Mouse (Mus musculus): ENCODE data around the gene Ppp3ca. TPM values are rescaled to one million over a fixed set of nuclear protein-coding genes. Genes with fewer than 3 reads are reported as not detected.

The Ppp3ca gene
- total and polyA plus RNA-seq, 3 experiments = 63.4 to 143 (median 130) TPM

GRCm38 (mm10) chr3:136842384-136842783, 172.5 kb downstream of the Ppp3ca start:
- Histone ChIP-seq H3K4me3 (replicated peaks in 1 of 3; ENCODE audit: low read depth in 2 of 3, low read length in 2 of 3, poor library complexity in 1 of 3) (no peak overlapping the region), H3K36me3 (replicated peaks in 1 of 2; ENCODE audit: control insufficient read depth in 1 of 2, insufficient read depth in 1 of 2, low read length in 1 of 2) (peaks cover 0 to 48% of the 10 kb centered on the region in 2 experiments), H3K9ac (ENCODE audit: insufficient read depth, low read depth) (no peak overlapping the region), H3K27me3 (replicated peaks) (no peaks in the 10 kb centered on the region), H3K27ac (ENCODE audit: insufficient read depth, low read depth) (no peak overlapping the region), H3K4me1 (ENCODE audit: control insufficient read depth in 1 of 2, insufficient read depth in 2 of 2) (peaks cover 0 to 15% of the 10 kb centered on the region in 2 experiments; a peak in 2 of 4 replicates), H3K9me3 (replicated peaks; ENCODE audit: low read length) (no peaks in the 10 kb centered on the region), H3K4me2 (ENCODE audit: insufficient read depth, low read depth, poor library complexity, severe bottlenecking) (no peak overlapping the region), H3K79me2 (replicated peaks; ENCODE audit: control insufficient read depth, extremely low read depth, insufficient read depth, poor library complexity, severe bottlenecking) (peaks cover 3% of the 10 kb centered on the region; the same call in 1 of the 2 replicates)
- DNase-seq (ENCODE audit: extremely low read depth) = no peak
- in situ Hi-C loops (cut with MboI; ENCODE audit: low pct_ligation_motif_present, low pct_unique_long_range_greater_than_20kb, low sequenced_read_pairs) = no loop called here
- TF ChIP-seq ZNF384 (IDR thresholded peaks at IDR 0.05; ENCODE audit: low read depth, low read length) = no peak
- TF ChIP-seq TBP (conservative IDR thresholded peaks at IDR 0.05; ENCODE audit: low read depth, low read length) = no peak
- TF ChIP-seq ELF1 (IDR thresholded peaks at IDR 0.05; ENCODE audit: low read depth, low read length) = no peak
- dilution Hi-C loops (cut with MboI; ENCODE audit: extremely low pct_ligation_motif_present, extremely low pct_unique_long_range_greater_than_20kb, low sequenced_read_pairs) = no loop called here

- Histone ChIP-seq H3K4me1 (ENCODE audit: control insufficient read depth in 1 of 2, insufficient read depth in 2 of 2) (peaks cover 0 to 15% of the 10 kb centered on the region in 2 experiments; a peak in 2 of 4 replicates), H3K36me3 (replicated peaks in 1 of 2; ENCODE audit: control insufficient read depth in 1 of 2, insufficient read depth in 1 of 2, low read length in 1 of 2) (peaks cover 0 to 47% of the 10 kb centered on the region in 2 experiments), H3K4me2 (ENCODE audit: insufficient read depth, low read depth, poor library complexity, severe bottlenecking) (no peak overlapping the region), H3K27ac (ENCODE audit: insufficient read depth, low read depth) (no peak overlapping the region), H3K4me3 (replicated peaks in 1 of 3; ENCODE audit: low read depth in 2 of 3, low read length in 2 of 3, poor library complexity in 1 of 3) (no peak overlapping the region), H3K9me3 (replicated peaks; ENCODE audit: low read length) (no peaks in the 10 kb centered on the region), H3K27me3 (replicated peaks) (no peaks in the 10 kb centered on the region), H3K9ac (ENCODE audit: insufficient read depth, low read depth) (no peak overlapping the region), H3K79me2 (replicated peaks; ENCODE audit: control insufficient read depth, extremely low read depth, insufficient read depth, poor library complexity, severe bottlenecking) (peaks cover 3% of the 10 kb centered on the region; the same call in 1 of the 2 replicates)
- in situ Hi-C loops (cut with MboI; ENCODE audit: low pct_ligation_motif_present, low pct_unique_long_range_greater_than_20kb, low sequenced_read_pairs) (no loop called here), dilution Hi-C loops (cut with MboI; ENCODE audit: extremely low pct_ligation_motif_present, extremely low pct_unique_long_range_greater_than_20kb, low sequenced_read_pairs) (no loop called here)
- DNase-seq (ENCODE audit: extremely low read depth) = no peak
- no peak for TF ChIP-seq IRF4 (IDR thresholded peaks at IDR 0.05; ENCODE audit: low read depth, low read length)
Measured at GRCm38 (mm10) chr3:136843811-136844491, 174.0 kb downstream of the Ppp3ca start.

- in situ Hi-C loops (cut with MboI; ENCODE audit: low pct_ligation_motif_present, low pct_unique_long_range_greater_than_20kb, low sequenced_read_pairs) (no loop called here), dilution Hi-C loops (cut with MboI; ENCODE audit: extremely low pct_ligation_motif_present, extremely low pct_unique_long_range_greater_than_20kb, low sequenced_read_pairs) (no loop called here)
- Histone ChIP-seq H3K9me3 (replicated peaks; ENCODE audit: low read length) (no peaks in the 10 kb centered on the region), H3K36me3 (replicated peaks in 1 of 2; ENCODE audit: control insufficient read depth in 1 of 2, insufficient read depth in 1 of 2, low read length in 1 of 2) (peaks cover 0 to 50% of the 10 kb centered on the region in 2 experiments), H3K79me2 (replicated peaks; ENCODE audit: control insufficient read depth, extremely low read depth, insufficient read depth, poor library complexity, severe bottlenecking) (peaks cover 2% of the 10 kb centered on the region; the same call in 1 of the 2 replicates), H3K27ac (ENCODE audit: insufficient read depth, low read depth) (no peak overlapping the region), H3K9ac (ENCODE audit: insufficient read depth, low read depth) (no peak overlapping the region), H3K4me3 (replicated peaks in 1 of 3; ENCODE audit: low read depth in 2 of 3, low read length in 2 of 3, poor library complexity in 1 of 3) (no peak overlapping the region), H3K4me2 (ENCODE audit: insufficient read depth, low read depth, poor library complexity, severe bottlenecking) (no peak overlapping the region), H3K4me1 (ENCODE audit: control insufficient read depth in 1 of 2, insufficient read depth in 2 of 2) (peaks cover 0 to 11% of the 10 kb centered on the region in 2 experiments; a peak in 2 of 4 replicates), H3K27me3 (replicated peaks) (no peaks in the 10 kb centered on the region)
- no peak for DNase-seq (ENCODE audit: extremely low read depth)
- TF ChIP-seq MAFK (IDR thresholded peaks at IDR 0.05; ENCODE audit: insufficient replicate concordance, low read length) (no peak), ZMIZ1 (IDR thresholded peaks at IDR 0.05; ENCODE audit: low read depth, low read length) (no peak), ZKSCAN1 (IDR thresholded peaks at IDR 0.05; ENCODE audit: borderline replicate concordance, low read depth, low read length) (no peak), USF2 (conservative IDR thresholded peaks at IDR 0.05; ENCODE audit: low read depth, low read length) (no peak), JUN (IDR thresholded peaks at IDR 0.05; ENCODE audit: insufficient read depth, low read depth, low read length) (no peak), TCF12 (IDR thresholded peaks at IDR 0.05; ENCODE audit: low read depth, low read length) (no peak), MEF2A (IDR thresholded peaks at IDR 0.05; ENCODE audit: borderline replicate concordance, low read depth, low read length) (no peak), ETS1 (conservative IDR thresholded peaks at IDR 0.05; ENCODE audit: low read depth, low read length) (no peak), IRF4 (IDR thresholded peaks at IDR 0.05; ENCODE audit: low read depth, low read length) (no peak), JUND (conservative IDR thresholded peaks at IDR 0.05; ENCODE audit: low read depth, low read length) (no peak), CHD1 (IDR thresholded peaks at IDR 0.05; ENCODE audit: low read depth, low read length) (no peak), UBTF (IDR thresholded peaks at IDR 0.05; ENCODE audit: low read depth, low read length) (no peak), RAD21 (IDR thresholded peaks at IDR 0.05; ENCODE audit: low read depth, low read length) (no peak), MXI1 (IDR thresholded peaks at IDR 0.05; ENCODE audit: low read depth, low read length) (no peak), BHLHE40 (IDR thresholded peaks at IDR 0.05; ENCODE audit: low read depth, low read length) (no peak), CTCF (conservative IDR thresholded peaks at IDR 0.05 in 1 of 2, IDR thresholded peaks at IDR 0.05 in 1 of 2; ENCODE audit: low read depth in 2 of 2, low read length in 2 of 2) (no peak), NRF1 (IDR thresholded peaks at IDR 0.05; ENCODE audit: low read depth, low read length) (no peak)
Measured at GRCm38 (mm10) chr3:136849035-136849434, 179.1 kb downstream of the Ppp3ca start.

All from CH12.LX (cell line).